Mouse (Mus musculus) limb, embryonic 15.5 days (tissue): Measurements from ENCODE around the gene Khdrbs1. TPM values are rescaled to one million over a fixed set of nuclear protein-coding genes. Genes with fewer than 3 reads are reported as not detected.
"Not testable (repeated sequence)": the region's sequence is repeated elsewhere in the genome, so short reads cannot be mapped to it uniquely, and the experiment has no call there.

Experiments
- ATAC-seq: fragments of 200-750 bp; cut with Nextera tagmentation; 2 replicates; pipeline ENCODE4 v1.8.0; 2017; ENCODE audit warnings: low read depth, moderate TSS enrichment; ENCODE audit not compliant: insufficient number of reproducible peaks, low FRiP score, low TSS enrichment
- H3K27ac ChIP-seq: fragments of 300-500 bp; sonication (generic); 2 replicates; pipeline ENCODE4 v1.5.1; 2015; ENCODE audit warnings: moderate library complexity, mild to moderate bottlenecking, inconsistent platforms
- H3K27me3 ChIP-seq: fragments of 300-500 bp; sonication (generic); 2 replicates; pipeline ENCODE4 v1.6.1; 2015; ENCODE audit warnings: inconsistent platforms
- H3K36me3 ChIP-seq: fragments of 300-500 bp; sonication (generic); 2 replicates; pipeline ENCODE4 v1.6.1; 2015; ENCODE audit warnings: inconsistent platforms
- H3K4me1 ChIP-seq: fragments of 300-500 bp; sonication (generic); 2 replicates; pipeline ENCODE4 v1.6.1; 2015; ENCODE audit warnings: inconsistent platforms
- H3K4me2 ChIP-seq: fragments of 300-500 bp; sonication (generic); 2 replicates; pipeline ENCODE4 v1.6.1; 2015; ENCODE audit warnings: mild to moderate bottlenecking, inconsistent platforms
- H3K4me3 ChIP-seq: fragments of 300-500 bp; sonication (generic); 2 replicates; pipeline ENCODE4 v1.5.1; 2015; ENCODE audit warnings: mild to moderate bottlenecking, inconsistent platforms
- H3K9ac ChIP-seq: fragments of 300-500 bp; sonication (generic); 2 replicates; pipeline ENCODE4 v1.6.1; 2015; ENCODE audit warnings: inconsistent platforms
- H3K9me3 ChIP-seq: fragments of 300-500 bp; sonication (generic); 2 replicates; pipeline ENCODE4 v1.6.1; 2016; ENCODE audit warnings: inconsistent platforms
- WGBS: fragments of 180-500 bp; shearing (Covaris S2); methylation state at CpG from one replicate; pipeline ENCODE4 v1.1.7; 2015; 5-methylcytosine and 5-hydroxymethylcytosine counted together
- polyA plus RNA-seq: library from polyadenylated mRNA; unstranded; fragments of >200 nt; fragmentation: Nextera tagmentation; extraction: Ambion mirVana; gene quantifications from 2 replicates; pipeline ENCODE4 v1.2.1, GENCODE M21; 2015

The Khdrbs1 gene
- polyA plus RNA-seq, 1 experiment from 2014 or later, result 95.9 TPM

DNA sequence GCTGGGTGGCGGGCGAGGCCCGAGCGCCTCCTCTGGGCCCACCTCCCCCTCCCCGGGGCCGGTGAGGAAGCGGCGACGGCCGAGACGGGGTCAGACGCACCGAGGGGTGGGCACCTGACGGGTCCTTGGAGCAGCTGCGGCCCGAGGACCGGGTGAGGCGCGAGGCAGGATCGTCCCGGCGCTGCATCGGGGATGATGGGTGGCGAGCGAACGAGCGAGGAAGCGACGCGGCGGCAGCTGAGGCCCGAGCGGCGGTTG, 200 bp downstream of the Khdrbs1 start:
- Histone ChIP-seq H3K4me3 (peak overlapping the region; percentile 72), H3K27ac (peak overlapping the region; percentile 99), H3K36me3 (no peaks in the 10 kb centered on the region), H3K27me3 (no peaks in the 10 kb centered on the region), H3K9me3 (no peaks in the 10 kb centered on the region), H3K9ac (peak overlapping the region; percentile 85), H3K4me2 (peak overlapping the region; percentile 56), H3K4me1 (peaks cover 28% of the 10 kb centered on the region)
- 0% methylated on average over 27 of the region's 34 CpGs for WGBS
- peak; percentile 31 for ATAC-seq

GRCm38 (mm10) chr4:129741251-129741973, 691 bp downstream of the Khdrbs1 start:
- H3K27me3 ChIP-seq, result no peaks in the 10 kb centered on the region
- H3K36me3 ChIP-seq, result no peaks in the 10 kb centered on the region
- no peaks in the 10 kb centered on the region for H3K9me3 ChIP-seq
- H3K27ac ChIP-seq, result peak overlapping the region; percentile 99
- H3K4me3 ChIP-seq, result peak overlapping the region; percentile 72
- peak overlapping the region; percentile 85 for H3K9ac ChIP-seq
- peaks cover 30% of the 10 kb centered on the region for H3K4me1 ChIP-seq
- ATAC-seq, result peak; percentile 3; the same call in 1 of the 2 replicates
- H3K4me2 ChIP-seq, result peak overlapping the region; percentile 56
- WGBS, result under 1% methylated on average over 60 of the region's 62 CpGs

GRCm38 (mm10) chr4:129739111-129739645, 2.9 kb downstream of the Khdrbs1 start:
- Histone ChIP-seq H3K36me3 (no peaks in the 10 kb centered on the region), H3K4me3 (no peak overlapping the region)
- WGBS, result 57% methylated on average over 4 of the region's 4 CpGs

DNA sequence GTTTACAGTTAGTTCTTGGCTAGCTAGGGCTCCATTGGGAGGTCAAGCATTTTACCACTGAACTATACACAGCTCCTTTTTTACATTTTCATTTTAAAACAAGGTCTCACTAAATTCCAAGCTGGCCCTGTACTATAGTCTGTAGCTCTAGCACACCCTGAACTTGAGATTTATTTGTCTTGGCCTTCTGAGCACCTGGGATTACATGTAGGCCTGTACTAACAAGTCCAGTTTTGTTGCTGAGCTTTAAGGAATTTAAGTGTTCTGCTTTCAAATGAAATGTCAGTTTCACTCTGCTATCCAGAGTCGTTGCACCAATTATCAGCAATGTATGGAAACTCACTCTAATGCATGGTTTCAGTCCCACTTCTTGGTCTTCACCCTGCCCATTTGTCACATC, 5.9 kb downstream of the Khdrbs1 start:
- Histone ChIP-seq H3K36me3 (no peaks in the 10 kb centered on the region), H3K27ac (peak overlapping the region; percentile 35; the same call in 1 of the 2 replicates)

More at GRCm38 (mm10) chr4:129739111-129739645, 2.9 kb downstream of the Khdrbs1 start:
- H3K4me1 ChIP-seq, result peaks cover 36% of the 10 kb centered on the region
- H3K27ac ChIP-seq, result no peak overlapping the region
- no peak overlapping the region for H3K9ac ChIP-seq
- H3K4me2 ChIP-seq, result peak overlapping the region; percentile 56; the same call in 1 of the 2 replicates
- no peaks in the 10 kb centered on the region for H3K27me3 ChIP-seq
- no peaks in the 10 kb centered on the region for H3K9me3 ChIP-seq
- ATAC-seq, result no peak

GRCm38 (mm10) chr4:129735485-129735884, 6.6 kb downstream of the Khdrbs1 start:
- H3K4me2 ChIP-seq, H3K27ac ChIP-seq, H3K36me3 ChIP-seq, H3K27me3 ChIP-seq, H3K9ac ChIP-seq, H3K4me3 ChIP-seq, H3K9me3 ChIP-seq, ATAC-seq: not testable (repeated sequence)
- peaks cover 27% of the 10 kb centered on the region for H3K4me1 ChIP-seq
- 84% methylated on average over 4 of the region's 4 CpGs for WGBS

More for the DNA sequence above, 5.9 kb downstream of the Khdrbs1 start:
- Histone ChIP-seq H3K27me3 (no peaks in the 10 kb centered on the region), H3K4me3 (no peak overlapping the region), H3K4me2 (no peak overlapping the region), H3K9ac (no peak overlapping the region), H3K9me3 (no peaks in the 10 kb centered on the region), H3K4me1 (peaks cover 28% of the 10 kb centered on the region)
- WGBS, result 59% methylated on average over 1 of the region's 1 CpGs
- no peak for ATAC-seq

GRCm38 (mm10) chr4:129731423-129731822, 10.7 kb downstream of the Khdrbs1 start:
- no peak overlapping the region for H3K4me3 ChIP-seq
- 80% methylated on average over 5 of the region's 5 CpGs for WGBS
- H3K9ac ChIP-seq, result no peak overlapping the region
- no peaks in the 10 kb centered on the region for H3K9me3 ChIP-seq
- H3K27ac ChIP-seq, result no peak overlapping the region
- ATAC-seq, result no peak
- H3K4me1 ChIP-seq, result peaks cover 6% of the 10 kb centered on the region; the same call in 1 of the 2 replicates
- no peaks in the 10 kb centered on the region for H3K27me3 ChIP-seq
- peaks cover 19% of the 10 kb centered on the region for H3K36me3 ChIP-seq
- no peak overlapping the region for H3K4me2 ChIP-seq

DNA sequence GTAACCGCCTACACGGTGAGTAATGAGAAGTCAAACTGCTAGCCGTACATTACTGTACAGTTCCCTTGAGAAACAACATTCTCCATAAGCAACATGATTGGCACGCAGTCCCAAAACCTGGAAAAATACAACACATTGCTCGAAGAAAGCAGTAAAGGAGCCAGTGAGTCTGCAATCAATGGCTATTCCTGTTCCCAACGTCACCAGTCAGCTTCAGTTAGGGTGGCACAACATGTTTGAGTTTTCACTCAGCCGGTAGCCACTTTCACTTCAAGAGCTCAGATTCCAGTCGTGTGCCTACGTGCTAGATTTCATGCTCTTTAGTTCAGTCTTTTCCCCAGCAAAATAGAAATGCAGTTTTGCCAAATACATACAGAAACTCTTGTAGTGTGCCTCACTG, 25.8 kb downstream of the Khdrbs1 start:
- Histone ChIP-seq H3K9ac (no peak overlapping the region), H3K4me3 (no peak overlapping the region), H3K27me3 (no peaks in the 10 kb centered on the region), H3K9me3 (no peaks in the 10 kb centered on the region), H3K36me3 (peaks cover 81% of the 10 kb centered on the region), H3K4me1 (no peaks in the 10 kb centered on the region), H3K4me2 (no peak overlapping the region), H3K27ac (no peak overlapping the region)
- ATAC-seq, result no peak
- WGBS, result 85% methylated on average over 9 of the region's 9 CpGs

- WGBS, result 81% methylated on average over 8 of the region's 8 CpGs
- no peak overlapping the region for H3K27ac ChIP-seq
Observed at GRCm38 (mm10) chr4:129709486-129710129, 32.5 kb downstream of the Khdrbs1 start.

GRCm38 (mm10) chr4:129706750-129707149, 35.4 kb downstream of the Khdrbs1 start:
- H3K9ac ChIP-seq, result no peak overlapping the region

More at GRCm38 (mm10) chr4:129709486-129710129, 32.5 kb downstream of the Khdrbs1 start:
- ATAC-seq, result no peak
- Histone ChIP-seq H3K4me2 (no peak overlapping the region), H3K4me3 (no peak overlapping the region), H3K4me1 (no peaks in the 10 kb centered on the region), H3K27me3 (no peaks in the 10 kb centered on the region), H3K36me3 (peaks cover 82% of the 10 kb centered on the region), H3K9me3 (no peaks in the 10 kb centered on the region), H3K9ac (no peak overlapping the region)

GRCm38 (mm10) chr4:129702454-129702853, 39.6 kb downstream of the Khdrbs1 start:
- peak overlapping the region; percentile 87 for H3K27ac ChIP-seq
- peaks cover 20% of the 10 kb centered on the region for H3K4me1 ChIP-seq
- H3K9ac ChIP-seq, result 0 out of 2 replicates have a peak overlapping the region, but pooled peaks have one; percentile 11
- peak overlapping the region; percentile 21; the same call in 1 of the 2 replicates for H3K4me2 ChIP-seq
- WGBS, result 12% methylated on average over 11 of the region's 11 CpGs
- peak; percentile 81 for ATAC-seq
- H3K36me3 ChIP-seq, result peaks cover 24% of the 10 kb centered on the region
- no peaks in the 10 kb centered on the region for H3K27me3 ChIP-seq
- no peaks in the 10 kb centered on the region for H3K9me3 ChIP-seq
- H3K4me3 ChIP-seq, result no peak overlapping the region

More at GRCm38 (mm10) chr4:129706750-129707149, 35.4 kb downstream of the Khdrbs1 start:
- H3K9me3 ChIP-seq, result no peaks in the 10 kb centered on the region
- H3K4me2 ChIP-seq, result no peak overlapping the region
- H3K27ac ChIP-seq, result peak overlapping the region; percentile 63
- H3K36me3 ChIP-seq, result peaks cover 67% of the 10 kb centered on the region
- no peaks in the 10 kb centered on the region for H3K27me3 ChIP-seq
- WGBS, result 44% methylated on average over 3 of the region's 3 CpGs
- no peak overlapping the region for H3K4me3 ChIP-seq
- peaks cover 17% of the 10 kb centered on the region for H3K4me1 ChIP-seq
- no peak for ATAC-seq

GRCm38 (mm10) chr4:129701503-129702377, 40.4 kb downstream of the Khdrbs1 start:
- peak; percentile 45; the same call in 1 of the 2 replicates for ATAC-seq
- Histone ChIP-seq H3K27me3 (no peaks in the 10 kb centered on the region), H3K4me2 (peak overlapping the region; percentile 21), H3K27ac (peak overlapping the region; percentile 87), H3K4me1 (peaks cover 24% of the 10 kb centered on the region), H3K4me3 (no peak overlapping the region), H3K9me3 (no peaks in the 10 kb centered on the region), H3K9ac (0 out of 2 replicates have a peak overlapping the region, but pooled peaks have one; percentile 11), H3K36me3 (peaks cover 21% of the 10 kb centered on the region)
- WGBS, result 43% methylated on average over 17 of the region's 17 CpGs
